Mouse (Mus musculus): ENCODE measurements around the gene Elane. TPM values are rescaled to one million over a fixed set of nuclear protein-coding genes. Genes with fewer than 3 reads are reported as not detected.
"Not testable (repeated sequence)": the region's sequence is repeated elsewhere in the genome, so short reads cannot be mapped to it uniquely, and the experiment has no call there.

Elane gene
- polyA plus RNA-seq, 1 experiment = 162 TPM

DNA sequence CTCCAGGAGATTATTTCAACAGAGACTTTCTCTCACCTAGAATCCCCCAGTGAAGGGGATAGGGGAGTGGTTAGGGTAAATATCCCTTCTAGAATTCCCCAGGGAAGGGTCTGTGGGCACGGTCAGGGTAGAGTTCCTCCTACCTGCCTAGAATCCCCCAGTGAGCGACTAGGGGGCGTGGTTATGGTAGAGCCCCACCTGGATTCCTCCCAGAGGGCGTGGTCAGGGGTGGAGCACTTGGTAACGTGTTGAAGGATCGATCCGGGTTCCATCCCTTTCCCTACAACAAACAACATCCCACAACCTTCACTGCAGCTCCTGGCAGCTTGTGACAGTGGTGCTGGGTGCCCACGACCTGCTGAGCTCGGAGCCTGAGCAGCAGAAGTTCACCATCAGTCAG lies 5.3 kb upstream of the Elane start:
- Histone ChIP-seq H3K4me1 (ENCODE audit: control insufficient read depth, insufficient read depth, low read length) (peaks cover 13% of the 10 kb centered on the region; the same call in 1 of the 2 replicates), H3K27ac (ENCODE audit: control insufficient read depth, insufficient read depth, low read depth, low read length, poor library complexity) (no peak overlapping the region), H3K4me3 (replicated peaks; ENCODE audit: control insufficient read depth, low read depth, low read length) (peak overlapping the region; percentile 61)
- WGBS = 8% methylated on average over 9 of the region's 9 CpGs
- TF ChIP-seq CTCF (IDR thresholded peaks at IDR 0.05; ENCODE audit: control insufficient read depth, insufficient read depth, low read length) = no peak
- TF ChIP-seq POLR2A (IDR thresholded peaks at IDR 0.05; ENCODE audit: borderline replicate concordance, control insufficient read depth, low read depth, low read length) = no peak

DNA sequence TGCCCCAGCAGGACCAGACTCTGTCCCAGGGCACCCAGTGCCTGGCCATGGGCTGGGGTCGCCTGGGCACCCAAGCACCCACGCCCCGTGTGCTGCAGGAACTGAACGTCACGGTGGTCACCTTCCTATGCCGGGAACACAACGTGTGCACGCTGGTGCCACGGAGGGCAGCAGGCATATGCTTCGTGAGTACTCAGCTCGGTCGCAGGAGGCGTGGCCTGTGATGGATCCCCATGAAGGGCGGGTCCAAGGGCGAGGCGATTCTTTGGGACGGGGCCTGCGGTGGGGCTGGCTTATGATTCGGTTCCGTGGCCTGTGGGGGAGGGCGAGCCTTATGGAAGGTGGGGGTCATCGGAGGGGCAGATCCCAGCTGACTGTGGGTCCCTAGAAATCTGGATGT lies 4.1 kb upstream of the Elane start:
- peak overlapping the region; percentile 58 for H3K4me3 ChIP-seq (replicated peaks; ENCODE audit: control insufficient read depth, low read depth, low read length)
- WGBS = under 1% methylated on average over 22 of the region's 22 CpGs
- peak overlapping the region; percentile 36 for H3K27ac ChIP-seq (ENCODE audit: control insufficient read depth, insufficient read depth, low read depth, low read length, poor library complexity)
- H3K4me1 ChIP-seq (ENCODE audit: control insufficient read depth, insufficient read depth, low read length) = peaks cover 12% of the 10 kb centered on the region; the same call in 1 of the 2 replicates
- TF ChIP-seq POLR2A (IDR thresholded peaks at IDR 0.05; ENCODE audit: borderline replicate concordance, control insufficient read depth, low read depth, low read length) = peak; percentile 59; the same call in 1 of the 2 replicates
- no peak for TF ChIP-seq CTCF (IDR thresholded peaks at IDR 0.05; ENCODE audit: control insufficient read depth, insufficient read depth, low read length)

- peak; percentile 92 for TF ChIP-seq CTCF (IDR thresholded peaks at IDR 0.05; ENCODE audit: control insufficient read depth, insufficient read depth, low read length)
- no peak for TF ChIP-seq POLR2A (IDR thresholded peaks at IDR 0.05; ENCODE audit: borderline replicate concordance, control insufficient read depth, low read depth, low read length)
- H3K4me3 ChIP-seq (replicated peaks; ENCODE audit: control insufficient read depth, low read depth, low read length) = no peak overlapping the region
- peak overlapping the region; percentile 5; the same call in 1 of the 2 replicates for H3K27ac ChIP-seq (ENCODE audit: control insufficient read depth, insufficient read depth, low read depth, low read length, poor library complexity)
- WGBS = 11% methylated on average over 22 of the region's 22 CpGs
- H3K4me1 ChIP-seq (ENCODE audit: control insufficient read depth, insufficient read depth, low read length) = peaks cover 12% of the 10 kb centered on the region; the same call in 1 of the 2 replicates
Observed at GRCm38 (mm10) chr10:79883297-79884084, 2.6 kb upstream of the Elane start.

DNA sequence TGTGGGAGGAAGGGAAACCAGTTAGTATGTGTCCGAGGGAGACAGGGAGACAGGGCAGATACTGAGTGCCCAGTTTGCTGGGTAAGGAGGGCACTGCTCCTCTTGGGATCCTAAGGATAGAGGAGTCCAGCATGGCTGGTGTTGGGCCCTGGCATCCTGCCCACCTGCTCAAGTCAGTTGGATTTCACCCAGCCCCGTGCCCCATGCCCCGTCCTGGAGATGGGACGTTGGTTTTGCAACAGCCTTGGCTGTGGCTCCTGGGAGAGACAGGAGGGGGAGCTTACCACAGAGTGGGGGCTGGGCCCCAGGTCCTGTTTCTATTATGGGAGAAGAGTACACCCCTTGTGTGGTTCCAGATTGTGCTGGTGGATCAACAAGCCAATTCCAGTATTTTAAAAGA lies 1.6 kb upstream of the Elane start:
- WGBS = 11% methylated on average over 4 of the region's 4 CpGs
- TF ChIP-seq POLR2A (IDR thresholded peaks at IDR 0.05; ENCODE audit: borderline replicate concordance, control insufficient read depth, low read depth, low read length) (no peak), CTCF (IDR thresholded peaks at IDR 0.05; ENCODE audit: control insufficient read depth, insufficient read depth, low read length) (no peak)
- Histone ChIP-seq H3K4me1 (ENCODE audit: control insufficient read depth, insufficient read depth, low read length) (peaks cover 12% of the 10 kb centered on the region; the same call in 1 of the 2 replicates), H3K4me3 (replicated peaks; ENCODE audit: control insufficient read depth, low read depth, low read length) (no peak overlapping the region), H3K27ac (ENCODE audit: control insufficient read depth, insufficient read depth, low read depth, low read length, poor library complexity) (no peak overlapping the region)

GRCm38 (mm10) chr10:79884938-79885337 lies 1.1 kb upstream of the Elane start:
- WGBS = 27% methylated on average over 3 of the region's 3 CpGs
- H3K4me3 ChIP-seq (replicated peaks; ENCODE audit: control insufficient read depth, low read depth, low read length) = not testable (repeated sequence)
- Histone ChIP-seq H3K4me1 (ENCODE audit: control insufficient read depth, insufficient read depth, low read length) (peaks cover 12% of the 10 kb centered on the region; the same call in 1 of the 2 replicates), H3K27ac (ENCODE audit: control insufficient read depth, insufficient read depth, low read depth, low read length, poor library complexity) (peak overlapping the region; percentile 21; the same call in 1 of the 2 replicates)

- peaks cover 6% of the 10 kb centered on the region; the same call in 1 of the 2 replicates for H3K4me1 ChIP-seq (ENCODE audit: control insufficient read depth, insufficient read depth, low read length)
- 55% methylated on average over 8 of the region's 8 CpGs for WGBS
- peak overlapping the region; percentile 12 for H3K4me3 ChIP-seq (replicated peaks; ENCODE audit: control insufficient read depth, low read depth, low read length)
- no peak overlapping the region for H3K27ac ChIP-seq (ENCODE audit: control insufficient read depth, insufficient read depth, low read depth, low read length, poor library complexity)
- no peak for TF ChIP-seq CTCF (IDR thresholded peaks at IDR 0.05; ENCODE audit: control insufficient read depth, insufficient read depth, low read length)
- no peak for TF ChIP-seq POLR2A (IDR thresholded peaks at IDR 0.05; ENCODE audit: borderline replicate concordance, control insufficient read depth, low read depth, low read length)
Observed at GRCm38 (mm10) chr10:79886611-79887010, 564 bp downstream of the Elane start.

DNA sequence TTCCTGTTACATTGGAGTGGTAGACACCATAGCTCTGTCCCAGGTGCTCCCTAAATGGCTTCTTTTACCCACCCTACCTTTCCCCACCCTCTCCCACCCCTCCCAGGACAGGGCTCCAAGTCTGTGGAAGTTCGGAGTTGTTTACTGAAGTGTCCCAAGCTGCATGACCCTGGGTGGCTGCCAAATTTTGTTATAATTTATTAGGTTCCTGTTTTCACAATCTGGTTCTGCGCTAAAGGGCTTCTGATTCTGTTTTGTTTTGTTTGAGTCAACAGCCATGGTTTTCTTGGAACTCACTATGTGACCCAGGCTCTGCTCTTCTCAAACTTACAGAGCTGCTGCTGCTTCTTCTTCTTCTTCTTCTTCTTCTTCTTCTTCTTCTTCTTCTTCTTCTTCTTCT lies 3.3 kb downstream of the Elane start:
- Histone ChIP-seq H3K4me1 (ENCODE audit: control insufficient read depth, insufficient read depth, low read length) (peaks cover 4% of the 10 kb centered on the region; the same call in 1 of the 2 replicates), H3K27ac (ENCODE audit: control insufficient read depth, insufficient read depth, low read depth, low read length, poor library complexity) (no peak overlapping the region), H3K4me3 (replicated peaks; ENCODE audit: control insufficient read depth, low read depth, low read length) (no peak overlapping the region)
- WGBS = 7% methylated on average over 2 of the region's 2 CpGs
- no peak for TF ChIP-seq POLR2A (IDR thresholded peaks at IDR 0.05; ENCODE audit: borderline replicate concordance, control insufficient read depth, low read depth, low read length)
- no peak for TF ChIP-seq CTCF (IDR thresholded peaks at IDR 0.05; ENCODE audit: control insufficient read depth, insufficient read depth, low read length)

DNA sequence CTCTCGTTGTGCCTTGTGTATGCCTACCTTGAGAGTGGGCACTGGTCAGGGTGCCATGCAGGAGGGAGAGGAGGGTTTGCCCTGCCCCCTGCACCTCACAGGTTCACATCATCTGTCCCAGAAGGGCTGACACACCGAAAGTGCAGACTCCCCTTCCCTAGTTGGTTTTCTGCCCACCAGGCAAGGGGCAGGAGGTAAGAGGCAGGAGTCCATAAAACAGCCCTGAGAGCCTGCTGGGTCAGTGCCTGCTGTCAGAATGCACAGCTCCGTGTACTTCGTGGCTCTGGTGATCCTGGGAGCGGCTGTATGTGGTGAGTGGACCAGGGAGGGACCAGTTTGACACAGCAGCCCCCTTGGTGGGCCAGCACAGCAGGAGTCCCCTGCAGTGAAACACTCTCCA lies 4.6 kb downstream of the Elane start, which contains the start of gene Cfd:
TSS of gene Cfd (plus strand) at position 184 of the 400 bp plus-strand sequence.
- Histone ChIP-seq H3K4me3 (replicated peaks; ENCODE audit: control insufficient read depth, low read depth, low read length) (no peak within 1 kb of the TSS), H3K27ac (ENCODE audit: control insufficient read depth, insufficient read depth, low read depth, low read length, poor library complexity) (no peak within 1 kb of the TSS), H3K4me1 (ENCODE audit: control insufficient read depth, insufficient read depth, low read length) (peaks cover 1% of the 10 kb centered on the region; the same call in 1 of the 2 replicates)
- 66% methylated on average over 5 of the region's 5 CpGs for WGBS
- no peak for TF ChIP-seq POLR2A (IDR thresholded peaks at IDR 0.05; ENCODE audit: borderline replicate concordance, control insufficient read depth, low read depth, low read length)
- TF ChIP-seq CTCF (IDR thresholded peaks at IDR 0.05; ENCODE audit: control insufficient read depth, insufficient read depth, low read length) = no peak
